Mouse (Mus musculus): ENCODE results near the gene Pnpla3. TPM values are rescaled to one million over a fixed set of nuclear protein-coding genes. Genes with fewer than 3 reads are reported as not detected.

The Pnpla3 gene
- 1.2 and 1.4 TPM in 2 replicates for polyA plus RNA-seq (2015; fragmentation: Nextera tagmentation; extraction: Ambion mirVana)

- peaks cover 32% of the 10 kb centered on the region for H3K27me3 ChIP-seq
- peak; percentile 79 for DNase-seq
- H3K4me2 ChIP-seq: peak within 1 kb of the TSS; percentile 77
- WGBS (ENCODE audit: insufficient replicate concordance): under 1% methylated on average over 28 of the region's 28 CpGs
- no peaks in the 10 kb centered on the region for H3K9me3 ChIP-seq (replicated peaks)
- H3K9ac ChIP-seq: peak within 1 kb of the TSS; percentile 67
- H3K4me3 ChIP-seq (replicated peaks): peak within 1 kb of the TSS; percentile 59
- ATAC-seq (ENCODE audit: low read depth): peak; percentile 86
- peaks cover 13% of the 10 kb centered on the region for H3K4me1 ChIP-seq (replicated peaks)
- 0 out of 2 replicates have a peak, but pooled peaks cover 3% of the 10 kb centered on the region for H3K36me3 ChIP-seq
- H3K27ac ChIP-seq: peak within 1 kb of the TSS; percentile 69
Observed at GRCm38 (mm10) chr15:84167600-84167999, at the start of gene Pnpla3. Pnpla3 (plus strand) TSS chr15:84167837.

- Histone ChIP-seq H3K27me3 (no peaks in the 10 kb centered on the region), H3K4me1 (replicated peaks) (no peaks in the 10 kb centered on the region), H3K4me2 (no peak overlapping the region), H3K4me3 (replicated peaks) (no peak overlapping the region), H3K27ac (no peak overlapping the region), H3K9ac (no peak overlapping the region), H3K9me3 (replicated peaks) (no peaks in the 10 kb centered on the region), H3K36me3 (no peaks in the 10 kb centered on the region)
- 19% methylated on average over 6 of the region's 6 CpGs for WGBS (ENCODE audit: insufficient replicate concordance)
- ATAC-seq (ENCODE audit: low read depth) (no peak), DNase-seq (no peak)
Observed at GRCm38 (mm10) chr15:84120612-84121011, 47.0 kb upstream of the Pnpla3 start.

GRCm38 (mm10) chr15:84121036-84121435 lies 46.6 kb upstream of the Pnpla3 start:
- H3K27me3 ChIP-seq: no peaks in the 10 kb centered on the region
- no peaks in the 10 kb centered on the region for H3K36me3 ChIP-seq
- H3K9ac ChIP-seq: no peak overlapping the region
- H3K4me2 ChIP-seq: no peak overlapping the region
- H3K4me1 ChIP-seq (replicated peaks): no peaks in the 10 kb centered on the region
- no peak overlapping the region for H3K27ac ChIP-seq
- H3K9me3 ChIP-seq (replicated peaks): no peaks in the 10 kb centered on the region
- ATAC-seq (ENCODE audit: low read depth) (no peak), DNase-seq (no peak)
- H3K4me3 ChIP-seq (replicated peaks): no peak overlapping the region
- 46% methylated on average over 7 of the region's 7 CpGs for WGBS (ENCODE audit: insufficient replicate concordance)

GRCm38 (mm10) chr15:84123075-84123474 lies 44.6 kb upstream of the Pnpla3 start, which contains the start of gene Pnpla5:
Pnpla5 (minus strand) TSS chr15:84123175.
- H3K4me3 ChIP-seq (replicated peaks): no peak within 1 kb of the TSS
- H3K4me2 ChIP-seq: no peak within 1 kb of the TSS
- H3K9ac ChIP-seq: no peak within 1 kb of the TSS
- ATAC-seq (ENCODE audit: low read depth): no peak
- 44% methylated on average over 8 of the region's 8 CpGs for WGBS (ENCODE audit: insufficient replicate concordance)
- H3K36me3 ChIP-seq: no peaks in the 10 kb centered on the region
- H3K27ac ChIP-seq: no peak within 1 kb of the TSS
- no peaks in the 10 kb centered on the region for H3K27me3 ChIP-seq
- no peak for DNase-seq
- no peaks in the 10 kb centered on the region for H3K4me1 ChIP-seq (replicated peaks)
- no peaks in the 10 kb centered on the region for H3K9me3 ChIP-seq (replicated peaks)

- H3K4me1 ChIP-seq (replicated peaks): no peaks in the 10 kb centered on the region
- no peak overlapping the region for H3K9ac ChIP-seq
- no peak overlapping the region for H3K4me2 ChIP-seq
- H3K27ac ChIP-seq: no peak overlapping the region
- DNase-seq: no peak
- ATAC-seq (ENCODE audit: low read depth): no peak
- no peaks in the 10 kb centered on the region for H3K36me3 ChIP-seq
- H3K27me3 ChIP-seq: no peaks in the 10 kb centered on the region
- H3K9me3 ChIP-seq (replicated peaks): no peaks in the 10 kb centered on the region
- H3K4me3 ChIP-seq (replicated peaks): no peak overlapping the region
- 52% methylated on average over 7 of the region's 7 CpGs for WGBS (ENCODE audit: insufficient replicate concordance)
Observed at GRCm38 (mm10) chr15:84124086-84124485, 43.6 kb upstream of the Pnpla3 start.

- no peak overlapping the region for H3K9ac ChIP-seq
- H3K27ac ChIP-seq: no peak overlapping the region
- H3K9me3 ChIP-seq (replicated peaks): no peaks in the 10 kb centered on the region
- ATAC-seq (ENCODE audit: low read depth): no peak
- no peak overlapping the region for H3K4me2 ChIP-seq
- H3K4me1 ChIP-seq (replicated peaks): no peaks in the 10 kb centered on the region
- no peak overlapping the region for H3K4me3 ChIP-seq (replicated peaks)
- 27% methylated on average over 4 of the region's 4 CpGs for WGBS (ENCODE audit: insufficient replicate concordance)
- DNase-seq: no peak
- no peaks in the 10 kb centered on the region for H3K27me3 ChIP-seq
- no peaks in the 10 kb centered on the region for H3K36me3 ChIP-seq
Observed at GRCm38 (mm10) chr15:84126447-84126846, 41.2 kb upstream of the Pnpla3 start.

GRCm38 (mm10) chr15:84126871-84127270 lies 40.8 kb upstream of the Pnpla3 start:
- no peaks in the 10 kb centered on the region for H3K9me3 ChIP-seq (replicated peaks)

GRCm38 (mm10) chr15:84131096-84131786 lies 36.4 kb upstream of the Pnpla3 start:
- Histone ChIP-seq H3K4me1 (replicated peaks) (no peaks in the 10 kb centered on the region), H3K27ac (no peak overlapping the region), H3K4me2 (no peak overlapping the region), H3K4me3 (replicated peaks) (no peak overlapping the region), H3K36me3 (no peaks in the 10 kb centered on the region), H3K9me3 (replicated peaks) (no peaks in the 10 kb centered on the region), H3K27me3 (no peaks in the 10 kb centered on the region), H3K9ac (no peak overlapping the region)
- DNase-seq (no peak), ATAC-seq (ENCODE audit: low read depth) (no peak)
- WGBS (ENCODE audit: insufficient replicate concordance): 43% methylated on average over 16 of the region's 16 CpGs

More at GRCm38 (mm10) chr15:84126871-84127270, 40.8 kb upstream of the Pnpla3 start:
- Histone ChIP-seq H3K9ac (no peak overlapping the region), H3K27ac (no peak overlapping the region), H3K4me1 (replicated peaks) (no peaks in the 10 kb centered on the region), H3K4me2 (no peak overlapping the region), H3K36me3 (no peaks in the 10 kb centered on the region), H3K27me3 (no peaks in the 10 kb centered on the region), H3K4me3 (replicated peaks) (no peak overlapping the region)
- WGBS (ENCODE audit: insufficient replicate concordance): 17% methylated on average over 5 of the region's 5 CpGs
- no peak for ATAC-seq (ENCODE audit: low read depth)
- DNase-seq: no peak

GRCm38 (mm10) chr15:84131971-84132370 lies 35.7 kb upstream of the Pnpla3 start:
- no peaks in the 10 kb centered on the region for H3K27me3 ChIP-seq
- DNase-seq: no peak
- H3K9ac ChIP-seq: no peak overlapping the region
- H3K4me3 ChIP-seq (replicated peaks): no peak overlapping the region
- H3K4me1 ChIP-seq (replicated peaks): no peaks in the 10 kb centered on the region
- no peak; the same call in 1 of the 2 replicates for ATAC-seq (ENCODE audit: low read depth)
- 78% methylated on average over 7 of the region's 7 CpGs for WGBS (ENCODE audit: insufficient replicate concordance)
- H3K9me3 ChIP-seq (replicated peaks): no peaks in the 10 kb centered on the region
- no peak overlapping the region for H3K27ac ChIP-seq
- H3K36me3 ChIP-seq: no peaks in the 10 kb centered on the region
- H3K4me2 ChIP-seq: no peak overlapping the region

GRCm38 (mm10) chr15:84133440-84133839 lies 34.2 kb upstream of the Pnpla3 start:
- Histone ChIP-seq H3K9ac (no peak overlapping the region), H3K9me3 (replicated peaks) (no peaks in the 10 kb centered on the region), H3K4me3 (replicated peaks) (no peak overlapping the region), H3K4me2 (no peak overlapping the region), H3K4me1 (replicated peaks) (no peaks in the 10 kb centered on the region), H3K27ac (no peak overlapping the region), H3K27me3 (no peaks in the 10 kb centered on the region), H3K36me3 (no peaks in the 10 kb centered on the region)
- 46% methylated on average over 4 of the region's 4 CpGs for WGBS (ENCODE audit: insufficient replicate concordance)
- ATAC-seq (ENCODE audit: low read depth) (no peak), DNase-seq (no peak)

GRCm38 (mm10) chr15:84135472-84135871 lies 32.2 kb upstream of the Pnpla3 start:
- DNase-seq: peak; percentile 21
- 63% methylated on average over 5 of the region's 5 CpGs for WGBS (ENCODE audit: insufficient replicate concordance)

More at GRCm38 (mm10) chr15:84135472-84135871, 32.2 kb upstream of the Pnpla3 start:
- no peaks in the 10 kb centered on the region for H3K36me3 ChIP-seq
- no peak overlapping the region for H3K27ac ChIP-seq
- no peaks in the 10 kb centered on the region for H3K9me3 ChIP-seq (replicated peaks)
- H3K4me2 ChIP-seq: no peak overlapping the region
- no peak overlapping the region for H3K4me3 ChIP-seq (replicated peaks)
- no peak for ATAC-seq (ENCODE audit: low read depth)
- H3K4me1 ChIP-seq (replicated peaks): no peaks in the 10 kb centered on the region
- no peak overlapping the region for H3K9ac ChIP-seq
- no peaks in the 10 kb centered on the region for H3K27me3 ChIP-seq
